Mouse (Mus musculus): ENCODE results near the gene Sfxn5. TPM values are rescaled to one million over a fixed set of nuclear protein-coding genes. Genes with fewer than 3 reads are reported as not detected.
A peak's percentile ranks its signal among the peaks of the same experiment; 100 is the strongest.

The Sfxn5 gene
- polyA plus RNA-seq, 1 experiment: 164 TPM

DNA sequence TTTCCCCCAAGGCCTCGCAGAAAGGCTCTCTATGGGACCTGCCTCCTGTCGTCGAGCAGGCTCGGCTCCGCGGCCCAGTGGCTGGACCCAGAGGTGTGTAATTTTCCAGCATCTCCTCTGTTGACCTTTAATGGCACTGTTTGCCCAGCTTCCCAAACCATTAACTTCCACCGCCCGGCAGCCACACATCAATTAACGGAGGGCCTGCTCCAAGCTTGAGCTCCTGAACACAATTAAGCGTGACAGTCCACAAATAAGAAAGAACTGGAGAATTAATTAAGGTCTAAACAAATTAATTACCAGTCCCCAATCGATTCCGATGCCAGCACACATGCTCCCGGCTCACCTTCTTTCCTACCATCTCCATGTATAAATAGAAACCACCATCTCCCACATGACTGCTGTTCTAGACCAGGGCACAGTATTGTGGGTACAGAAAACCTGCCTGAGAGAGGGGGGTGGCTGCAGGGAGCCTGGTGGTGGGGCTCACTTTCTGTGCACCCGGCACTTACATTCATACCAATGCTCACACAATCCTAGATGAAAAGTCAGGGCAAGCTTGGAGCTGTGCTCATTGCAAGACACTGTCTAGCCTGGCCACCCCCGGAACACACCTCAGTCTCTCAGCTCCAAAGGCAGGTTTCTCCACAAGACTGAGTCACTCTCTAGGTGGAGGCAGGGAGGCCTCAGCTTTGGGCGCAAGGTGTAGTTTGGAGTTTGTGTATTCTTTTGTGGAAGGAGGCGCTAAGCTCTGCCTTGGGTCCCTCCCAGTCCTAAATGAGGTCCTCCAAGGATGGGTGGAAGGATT lies 80.8 kb downstream of the Sfxn5 start:
- TF ChIP-seq POLR2A (IDR thresholded peaks at IDR 0.05; ENCODE audit: extremely low read depth, insufficient read depth, low read length) (no peak), CTCF (IDR thresholded peaks at IDR 0.05; ENCODE audit: extremely low read depth, insufficient read depth, low read length) (no peak)
- Histone ChIP-seq H3K4me1 (ENCODE audit: control insufficient read depth, insufficient read depth, low read length) (peaks cover 8% of the 10 kb centered on the region; the same call in 1 of the 2 replicates), H3K4me3 (ENCODE audit: insufficient read depth, low read length) (no peak overlapping the region), H3K27ac (ENCODE audit: insufficient read depth, low read length) (no peak overlapping the region)

GRCm38 (mm10) chr6:85250811-85251241 lies 82.4 kb downstream of the Sfxn5 start:
- Histone ChIP-seq H3K27ac (ENCODE audit: insufficient read depth, low read length) (no peak overlapping the region), H3K4me1 (ENCODE audit: control insufficient read depth, insufficient read depth, low read length) (peaks cover 8% of the 10 kb centered on the region; the same call in 1 of the 2 replicates), H3K4me3 (ENCODE audit: insufficient read depth, low read length) (no peak overlapping the region)
- TF ChIP-seq POLR2A (IDR thresholded peaks at IDR 0.05; ENCODE audit: extremely low read depth, insufficient read depth, low read length) (no peak), CTCF (IDR thresholded peaks at IDR 0.05; ENCODE audit: extremely low read depth, insufficient read depth, low read length) (no peak)

DNA sequence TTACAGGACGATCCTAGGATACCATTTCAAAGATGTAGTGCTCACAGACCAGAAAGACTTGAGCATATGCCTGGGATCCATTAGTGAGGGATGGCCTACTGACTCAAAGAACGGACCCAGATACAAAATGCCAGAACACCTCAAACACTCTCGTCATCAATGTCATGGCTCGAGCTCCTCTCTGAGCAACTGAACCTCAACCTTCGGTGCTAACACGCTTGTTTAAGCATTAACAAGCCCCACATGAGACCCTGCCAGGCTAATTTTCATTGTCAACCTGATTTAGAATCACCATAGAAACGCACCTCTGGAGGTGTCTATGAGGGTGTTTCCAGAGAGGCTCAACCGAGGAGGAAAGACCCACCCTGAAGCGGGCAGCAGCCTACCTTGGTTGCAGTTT lies 83.4 kb downstream of the Sfxn5 start:
- Histone ChIP-seq H3K4me3 (ENCODE audit: insufficient read depth, low read length) (no peak overlapping the region), H3K4me1 (ENCODE audit: control insufficient read depth, insufficient read depth, low read length) (peaks cover 8% of the 10 kb centered on the region; the same call in 1 of the 2 replicates), H3K27ac (ENCODE audit: insufficient read depth, low read length) (no peak overlapping the region)
- TF ChIP-seq POLR2A (IDR thresholded peaks at IDR 0.05; ENCODE audit: extremely low read depth, insufficient read depth, low read length) (no peak), CTCF (IDR thresholded peaks at IDR 0.05; ENCODE audit: extremely low read depth, insufficient read depth, low read length) (no peak)

DNA sequence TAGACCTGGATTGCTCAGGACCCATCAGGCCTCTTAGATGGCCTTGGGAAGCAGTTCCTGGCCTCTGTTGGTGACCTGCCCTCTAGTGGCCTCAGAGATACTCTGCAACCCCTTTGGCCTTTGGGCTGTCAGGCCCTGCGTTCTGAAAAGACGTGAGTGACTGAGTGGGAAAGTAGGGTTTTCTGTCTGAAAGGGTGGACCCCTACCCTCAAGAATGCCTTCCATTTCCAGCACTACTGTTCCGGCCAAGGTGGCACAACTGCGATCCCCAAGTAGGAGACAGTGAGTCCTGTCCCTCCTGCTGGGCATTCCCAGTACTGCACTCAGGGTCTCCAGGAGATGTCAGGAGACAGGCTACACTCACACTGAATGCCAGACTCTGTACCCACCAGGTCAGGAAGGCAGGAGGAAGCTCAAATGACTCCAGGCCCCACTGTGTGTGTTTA lies 94.2 kb downstream of the Sfxn5 start:
- TF ChIP-seq POLR2A (IDR thresholded peaks at IDR 0.05; ENCODE audit: extremely low read depth, insufficient read depth, low read length) (no peak), CTCF (IDR thresholded peaks at IDR 0.05; ENCODE audit: extremely low read depth, insufficient read depth, low read length) (peak; percentile 63)
- Histone ChIP-seq H3K27ac (ENCODE audit: insufficient read depth, low read length) (no peak overlapping the region), H3K4me1 (ENCODE audit: control insufficient read depth, insufficient read depth, low read length) (peaks cover 6% of the 10 kb centered on the region), H3K4me3 (ENCODE audit: insufficient read depth, low read length) (no peak overlapping the region)

- H3K27ac ChIP-seq (ENCODE audit: insufficient read depth, low read length): no peak overlapping the region
These were observed 95.5 kb downstream of the Sfxn5 start for GRCm38 (mm10) chr6:85237595-85238337.

GRCm38 (mm10) chr6:85237001-85237400 lies 96.2 kb downstream of the Sfxn5 start:
- TF ChIP-seq POLR2A (IDR thresholded peaks at IDR 0.05; ENCODE audit: extremely low read depth, insufficient read depth, low read length) (no peak), CTCF (IDR thresholded peaks at IDR 0.05; ENCODE audit: extremely low read depth, insufficient read depth, low read length) (peak; percentile 54)
- Histone ChIP-seq H3K4me1 (ENCODE audit: control insufficient read depth, insufficient read depth, low read length) (peaks cover 6% of the 10 kb centered on the region), H3K4me3 (ENCODE audit: insufficient read depth, low read length) (no peak overlapping the region), H3K27ac (ENCODE audit: insufficient read depth, low read length) (no peak overlapping the region)

More at GRCm38 (mm10) chr6:85237595-85238337, 95.5 kb downstream of the Sfxn5 start:
- Histone ChIP-seq H3K4me1 (ENCODE audit: control insufficient read depth, insufficient read depth, low read length) (peaks cover 6% of the 10 kb centered on the region), H3K4me3 (ENCODE audit: insufficient read depth, low read length) (no peak overlapping the region)
- TF ChIP-seq CTCF (IDR thresholded peaks at IDR 0.05; ENCODE audit: extremely low read depth, insufficient read depth, low read length): no peak
- no peak for TF ChIP-seq POLR2A (IDR thresholded peaks at IDR 0.05; ENCODE audit: extremely low read depth, insufficient read depth, low read length)

GRCm38 (mm10) chr6:85234796-85235195 lies 98.4 kb downstream of the Sfxn5 start:
- H3K4me1 ChIP-seq (ENCODE audit: control insufficient read depth, insufficient read depth, low read length): peaks cover 8% of the 10 kb centered on the region
- H3K27ac ChIP-seq (ENCODE audit: insufficient read depth, low read length): no peak overlapping the region
- TF ChIP-seq POLR2A (IDR thresholded peaks at IDR 0.05; ENCODE audit: extremely low read depth, insufficient read depth, low read length): no peak
- no peak for TF ChIP-seq CTCF (IDR thresholded peaks at IDR 0.05; ENCODE audit: extremely low read depth, insufficient read depth, low read length)
- H3K4me3 ChIP-seq (ENCODE audit: insufficient read depth, low read length): no peak overlapping the region

- H3K4me3 ChIP-seq (ENCODE audit: insufficient read depth, low read length): no peak overlapping the region
- TF ChIP-seq POLR2A (IDR thresholded peaks at IDR 0.05; ENCODE audit: extremely low read depth, insufficient read depth, low read length): no peak
- TF ChIP-seq CTCF (IDR thresholded peaks at IDR 0.05; ENCODE audit: extremely low read depth, insufficient read depth, low read length): no peak
- H3K27ac ChIP-seq (ENCODE audit: insufficient read depth, low read length): no peak overlapping the region
- peaks cover 8% of the 10 kb centered on the region for H3K4me1 ChIP-seq (ENCODE audit: control insufficient read depth, insufficient read depth, low read length)
These were observed 100.2 kb downstream of the Sfxn5 start for GRCm38 (mm10) chr6:85232836-85233623.

DNA sequence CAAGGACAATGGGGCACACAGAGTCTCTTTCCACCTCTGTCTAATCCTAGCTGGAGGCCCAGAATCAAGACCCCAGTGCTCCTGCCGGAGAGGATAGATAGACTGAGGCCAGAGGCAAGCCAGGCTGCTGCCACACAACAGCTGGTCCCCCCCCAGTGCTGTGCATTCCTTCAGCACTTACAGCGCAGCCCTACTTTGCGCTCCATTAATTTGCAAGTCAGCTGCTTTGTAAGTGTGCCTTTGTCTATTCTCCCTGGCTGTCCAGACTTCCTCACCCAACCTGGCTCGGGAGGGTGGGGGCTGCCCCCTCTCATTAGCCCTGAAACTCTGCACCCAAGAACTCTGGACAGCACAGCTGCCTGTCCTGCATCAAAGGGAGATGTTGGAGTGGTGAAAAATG lies 101.2 kb downstream of the Sfxn5 start:
- Histone ChIP-seq H3K27ac (ENCODE audit: insufficient read depth, low read length) (no peak overlapping the region), H3K4me3 (ENCODE audit: insufficient read depth, low read length) (no peak overlapping the region), H3K4me1 (ENCODE audit: control insufficient read depth, insufficient read depth, low read length) (peaks cover 3% of the 10 kb centered on the region)
- TF ChIP-seq CTCF (IDR thresholded peaks at IDR 0.05; ENCODE audit: extremely low read depth, insufficient read depth, low read length) (no peak), POLR2A (IDR thresholded peaks at IDR 0.05; ENCODE audit: extremely low read depth, insufficient read depth, low read length) (no peak)

All from cortical plate, adult 2 months (tissue).